Mouse (Mus musculus) lung, postnatal 0 days (tissue): ENCODE data around the gene Qpctl.
"Not testable (repeated sequence)": the region's sequence is repeated elsewhere in the genome, so short reads cannot be mapped to it uniquely, and the experiment has no call there.

Experiments used
- CTCF ChIP-seq: IDR thresholded peaks from 2 replicates; pipeline ENCODE4 v1.5.1; 2016; ENCODE audit warnings: antibody characterized with exemption, mild to moderate bottlenecking
- EP300 ChIP-seq: IDR thresholded peaks from 2 replicates; pipeline ENCODE4 v1.6.1; 2016; ENCODE audit warnings: antibody characterized with exemption, mild to moderate bottlenecking, control low read depth

- not testable (repeated sequence) for TF ChIP-seq CTCF, EP300
These were observed 2.0 kb upstream of the Qpctl start for GRCm38 (mm10) chr7:19151121-19151520.
